Mouse (Mus musculus): ENCODE measurements around the gene Cfl1. TPM values are rescaled to one million over a fixed set of nuclear protein-coding genes. Genes with fewer than 3 reads are reported as not detected.

Gene Cfl1
- polyA plus RNA-seq, 1 experiment from 2014 or later: 3,620 TPM

GRCm38 (mm10) chr19:5474281-5475068 is 15.8 kb upstream of the Cfl1 start:
- no peaks in the 10 kb centered on the region for H3K27me3 ChIP-seq (ENCODE audit: control insufficient read depth, insufficient read depth, low read length)

DNA sequence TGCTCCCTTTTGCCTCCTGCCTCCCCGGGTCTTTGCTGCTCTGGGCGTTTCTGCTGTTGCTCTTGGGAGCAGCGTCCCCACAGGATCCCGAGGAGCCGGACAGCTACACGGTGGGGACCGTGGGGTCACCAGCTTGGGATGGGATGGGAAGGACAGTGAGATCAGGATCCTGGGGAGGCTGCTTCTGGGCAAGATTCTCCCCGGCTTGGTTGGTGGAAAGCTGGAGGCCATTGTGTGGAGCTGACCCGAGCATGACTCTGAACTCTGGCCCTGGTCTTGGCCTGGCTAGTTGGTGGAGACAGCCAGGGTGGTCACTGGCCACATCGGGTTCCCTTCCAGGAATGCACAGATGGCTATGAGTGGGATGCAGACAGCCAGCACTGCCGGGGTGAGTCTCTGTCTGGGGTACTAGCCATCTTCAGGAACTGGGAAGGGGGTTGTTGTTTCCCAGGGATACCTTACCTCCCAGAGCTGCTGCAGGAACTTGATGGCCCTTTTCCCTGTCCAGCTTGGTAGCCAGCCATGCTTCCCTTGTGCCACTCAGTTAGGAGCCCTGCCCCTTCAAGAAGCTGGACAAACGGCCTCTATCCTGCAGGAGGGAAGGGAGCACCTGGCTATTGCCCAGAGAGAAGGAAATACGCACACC is 15.1 kb upstream of the Cfl1 start:
- peaks cover 18% of the 10 kb centered on the region; the same call in 1 of the 2 replicates for H3K36me3 ChIP-seq (replicated peaks; ENCODE audit: control insufficient read depth, insufficient read depth)
- no peak for ATAC-seq (ENCODE audit: low FRiP score)
- no peaks in the 10 kb centered on the region for H3K9me3 ChIP-seq (ENCODE audit: control insufficient read depth, low read length)
- H3K27me3 ChIP-seq (ENCODE audit: control insufficient read depth, insufficient read depth, low read length): no peaks in the 10 kb centered on the region
- H3K4me3 ChIP-seq (replicated peaks; ENCODE audit: low read length): peak overlapping the region; percentile 57
- H3K27ac ChIP-seq: peak overlapping the region; percentile 34
- H3K9ac ChIP-seq: peak overlapping the region; percentile 69
- 21% methylated on average over 13 of the region's 13 CpGs for WGBS
- H3K4me1 ChIP-seq (replicated peaks; ENCODE audit: control insufficient read depth, insufficient read depth, low read length): peaks cover 24% of the 10 kb centered on the region
- no peak for DNase-seq (ENCODE audit: low spot score)
- H3K4me2 ChIP-seq (replicated peaks): peak overlapping the region; percentile 99

More at GRCm38 (mm10) chr19:5474281-5475068, 15.8 kb upstream of the Cfl1 start:
- Histone ChIP-seq H3K27ac (peak overlapping the region; percentile 34), H3K9ac (peak overlapping the region; percentile 69), H3K4me1 (replicated peaks; ENCODE audit: control insufficient read depth, insufficient read depth, low read length) (peaks cover 24% of the 10 kb centered on the region), H3K9me3 (ENCODE audit: control insufficient read depth, low read length) (no peaks in the 10 kb centered on the region), H3K4me2 (replicated peaks) (peak overlapping the region; percentile 99), H3K36me3 (replicated peaks; ENCODE audit: control insufficient read depth, insufficient read depth) (0 out of 2 replicates have a peak, but pooled peaks cover 16% of the 10 kb centered on the region), H3K4me3 (replicated peaks; ENCODE audit: low read length) (peak overlapping the region; percentile 57)
- ATAC-seq (ENCODE audit: low FRiP score) (peak; percentile 66), DNase-seq (ENCODE audit: low spot score) (peak; percentile 40)
- under 1% methylated on average over 61 of the region's 68 CpGs for WGBS

DNA sequence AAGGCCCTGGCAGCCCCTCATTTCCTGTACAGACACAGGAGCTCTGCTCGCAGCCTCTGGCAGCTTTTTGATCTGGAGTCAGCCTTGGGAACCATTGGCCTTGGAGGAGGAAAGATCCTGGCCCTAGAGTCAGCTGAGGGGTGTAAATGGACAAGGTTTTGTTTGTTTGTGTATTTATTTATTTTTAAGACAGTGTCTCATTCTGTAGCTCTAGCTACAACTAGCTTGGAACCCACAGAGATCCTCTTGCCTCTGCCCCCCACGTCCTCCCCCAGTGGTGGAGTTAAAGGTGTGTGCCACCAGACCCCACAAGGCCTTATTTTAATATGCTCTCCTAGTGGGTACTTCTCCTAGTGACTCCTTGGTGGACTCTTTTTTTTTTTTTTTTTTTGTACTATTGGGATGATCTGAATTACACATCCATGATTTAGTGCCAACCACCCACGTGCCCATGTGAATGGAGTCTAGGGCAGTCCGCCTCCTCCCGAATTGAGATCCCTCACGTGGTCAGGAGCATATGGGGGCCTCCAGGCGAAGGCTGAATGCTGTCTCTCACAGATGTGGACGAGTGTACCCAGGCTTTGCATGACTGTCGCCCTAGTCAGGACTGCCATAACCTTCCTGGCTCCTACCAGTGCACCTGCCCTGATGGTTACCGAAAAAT is 13.1 kb upstream of the Cfl1 start:
- ATAC-seq (ENCODE audit: low FRiP score): no peak
- no peak overlapping the region for H3K4me2 ChIP-seq (replicated peaks)
- DNase-seq (ENCODE audit: low spot score): no peak
- H3K9ac ChIP-seq: no peak overlapping the region
- WGBS: 88% methylated on average over 10 of the region's 10 CpGs
- H3K4me1 ChIP-seq (replicated peaks; ENCODE audit: control insufficient read depth, insufficient read depth, low read length): peaks cover 24% of the 10 kb centered on the region
- no peaks in the 10 kb centered on the region for H3K27me3 ChIP-seq (ENCODE audit: control insufficient read depth, insufficient read depth, low read length)
- peaks cover 37% of the 10 kb centered on the region for H3K36me3 ChIP-seq (replicated peaks; ENCODE audit: control insufficient read depth, insufficient read depth)
- H3K4me3 ChIP-seq (replicated peaks; ENCODE audit: low read length): no peak overlapping the region
- H3K9me3 ChIP-seq (ENCODE audit: control insufficient read depth, low read length): no peaks in the 10 kb centered on the region
- no peak overlapping the region for H3K27ac ChIP-seq

- no peaks in the 10 kb centered on the region for H3K9me3 ChIP-seq (ENCODE audit: control insufficient read depth, low read length)
Observed at GRCm38 (mm10) chr19:5477668-5478300, 12.5 kb upstream of the Cfl1 start.

GRCm38 (mm10) chr19:5480016-5480415 is 10.2 kb upstream of the Cfl1 start:
- Histone ChIP-seq H3K9ac (no peak overlapping the region), H3K27me3 (ENCODE audit: control insufficient read depth, insufficient read depth, low read length) (no peaks in the 10 kb centered on the region), H3K9me3 (ENCODE audit: control insufficient read depth, low read length) (no peaks in the 10 kb centered on the region), H3K4me3 (replicated peaks; ENCODE audit: low read length) (no peak overlapping the region), H3K4me1 (replicated peaks; ENCODE audit: control insufficient read depth, insufficient read depth, low read length) (peaks cover 13% of the 10 kb centered on the region; the same call in 1 of the 2 replicates), H3K27ac (no peak overlapping the region), H3K36me3 (replicated peaks; ENCODE audit: control insufficient read depth, insufficient read depth) (peaks cover 66% of the 10 kb centered on the region), H3K4me2 (replicated peaks) (no peak overlapping the region)
- no peak for DNase-seq (ENCODE audit: low spot score)
- no peak for ATAC-seq (ENCODE audit: low FRiP score)
- WGBS: 95% methylated on average over 10 of the region's 10 CpGs

More at GRCm38 (mm10) chr19:5477668-5478300, 12.5 kb upstream of the Cfl1 start:
- Histone ChIP-seq H3K4me2 (replicated peaks) (no peak overlapping the region), H3K27ac (no peak overlapping the region), H3K36me3 (replicated peaks; ENCODE audit: control insufficient read depth, insufficient read depth) (peaks cover 44% of the 10 kb centered on the region), H3K4me1 (replicated peaks; ENCODE audit: control insufficient read depth, insufficient read depth, low read length) (peaks cover 24% of the 10 kb centered on the region), H3K27me3 (ENCODE audit: control insufficient read depth, insufficient read depth, low read length) (no peaks in the 10 kb centered on the region), H3K9ac (no peak overlapping the region), H3K4me3 (replicated peaks; ENCODE audit: low read length) (no peak overlapping the region)
- 91% methylated on average over 18 of the region's 18 CpGs for WGBS
- no peak for DNase-seq (ENCODE audit: low spot score)
- ATAC-seq (ENCODE audit: low FRiP score): no peak

DNA sequence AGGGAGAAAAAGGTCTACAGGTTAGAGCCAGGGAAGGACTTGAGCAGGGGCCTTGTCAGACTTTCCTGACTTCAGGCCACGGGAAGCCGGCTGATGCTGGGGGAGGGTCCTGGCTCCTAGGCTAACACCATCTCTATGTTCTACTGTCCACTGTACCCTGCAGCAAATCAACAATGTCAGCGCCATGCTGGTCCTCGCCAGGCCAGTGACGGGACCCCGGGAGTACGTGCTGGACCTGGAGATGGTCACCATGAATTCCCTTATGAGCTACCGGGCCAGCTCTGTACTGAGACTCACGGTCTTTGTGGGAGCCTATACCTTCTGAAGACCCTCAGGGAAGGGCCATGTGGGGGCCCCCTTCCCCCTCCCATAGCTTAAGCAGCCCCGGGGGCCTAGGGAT is 8.9 kb upstream of the Cfl1 start:
- H3K4me2 ChIP-seq (replicated peaks): no peak overlapping the region
- WGBS: 92% methylated on average over 10 of the region's 10 CpGs
- H3K9me3 ChIP-seq (ENCODE audit: control insufficient read depth, low read length): no peaks in the 10 kb centered on the region
- H3K27ac ChIP-seq: no peak overlapping the region
- H3K9ac ChIP-seq: no peak overlapping the region
- 0 out of 2 replicates have a peak, but pooled peaks cover 4% of the 10 kb centered on the region for H3K4me1 ChIP-seq (replicated peaks; ENCODE audit: control insufficient read depth, insufficient read depth, low read length)
- ATAC-seq (ENCODE audit: low FRiP score) (no peak), DNase-seq (ENCODE audit: low spot score) (no peak)
- H3K4me3 ChIP-seq (replicated peaks; ENCODE audit: low read length): no peak overlapping the region
- H3K27me3 ChIP-seq (ENCODE audit: control insufficient read depth, insufficient read depth, low read length): no peaks in the 10 kb centered on the region
- H3K36me3 ChIP-seq (replicated peaks; ENCODE audit: control insufficient read depth, insufficient read depth): peaks cover 75% of the 10 kb centered on the region

DNA sequence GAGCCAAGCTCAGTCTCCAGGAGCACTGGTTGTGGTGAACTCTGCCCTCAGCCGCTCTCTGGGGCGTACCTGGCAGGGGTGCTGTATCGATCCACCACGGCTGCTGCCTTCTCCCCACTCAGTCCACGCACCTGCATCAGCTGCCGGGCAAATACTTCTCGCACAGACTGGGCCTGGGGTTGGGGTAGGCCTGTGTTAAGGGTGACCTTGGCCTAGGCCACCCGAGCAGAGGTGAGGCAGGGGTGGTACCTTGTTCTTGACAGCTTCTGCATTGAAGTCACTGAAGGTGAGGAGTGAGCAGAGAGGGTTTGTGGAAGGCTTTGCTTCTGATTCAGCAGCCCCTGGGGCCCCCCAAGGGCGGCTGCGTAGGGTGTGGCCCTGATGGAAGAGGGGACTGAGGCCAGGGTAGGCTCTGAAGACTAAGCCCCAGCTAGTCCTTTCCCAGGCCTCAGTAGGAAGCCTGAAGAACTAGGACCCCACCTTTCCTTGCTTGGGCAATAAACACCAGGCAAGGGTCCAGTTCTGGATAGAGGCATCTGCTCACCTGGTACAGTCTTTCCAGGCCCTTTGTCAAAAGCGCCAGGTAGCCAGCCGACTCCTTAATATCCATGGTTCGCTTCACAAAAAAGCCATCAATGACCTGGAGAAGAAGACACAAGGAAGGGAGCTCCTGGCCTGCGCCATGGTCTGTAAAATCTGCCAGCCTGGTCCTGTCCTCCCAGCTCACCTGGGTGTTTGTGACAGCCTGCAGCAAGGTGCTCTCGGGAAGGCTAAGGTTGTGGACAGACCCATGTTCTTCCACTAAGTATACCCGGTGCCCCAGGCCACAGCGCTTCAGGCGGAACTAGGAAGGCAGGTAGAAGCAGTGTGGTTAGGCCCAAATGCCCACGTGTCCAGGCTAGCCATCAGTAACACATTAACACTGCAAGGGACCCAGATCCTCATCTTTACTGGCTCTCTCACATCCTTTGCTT is 6.6 kb upstream of the Cfl1 start:
- Histone ChIP-seq H3K27me3 (ENCODE audit: control insufficient read depth, insufficient read depth, low read length) (no peaks in the 10 kb centered on the region), H3K27ac (no peak overlapping the region), H3K9me3 (ENCODE audit: control insufficient read depth, low read length) (no peaks in the 10 kb centered on the region), H3K36me3 (replicated peaks; ENCODE audit: control insufficient read depth, insufficient read depth) (peaks cover 65% of the 10 kb centered on the region), H3K4me2 (replicated peaks) (no peak overlapping the region), H3K4me1 (replicated peaks; ENCODE audit: control insufficient read depth, insufficient read depth, low read length) (0 out of 2 replicates have a peak, but pooled peaks cover 9% of the 10 kb centered on the region), H3K9ac (no peak overlapping the region), H3K4me3 (replicated peaks; ENCODE audit: low read length) (no peak overlapping the region)
- no peak for DNase-seq (ENCODE audit: low spot score)
- 94% methylated on average over 19 of the region's 19 CpGs for WGBS
- ATAC-seq (ENCODE audit: low FRiP score): no peak

GRCm38 (mm10) chr19:5484496-5484895 is 5.8 kb upstream of the Cfl1 start:
- Histone ChIP-seq H3K9ac (no peak overlapping the region), H3K4me1 (replicated peaks; ENCODE audit: control insufficient read depth, insufficient read depth, low read length) (peaks cover 13% of the 10 kb centered on the region; the same call in 1 of the 2 replicates), H3K4me2 (replicated peaks) (no peak overlapping the region), H3K27me3 (ENCODE audit: control insufficient read depth, insufficient read depth, low read length) (no peaks in the 10 kb centered on the region), H3K4me3 (replicated peaks; ENCODE audit: low read length) (no peak overlapping the region), H3K27ac (no peak overlapping the region), H3K9me3 (ENCODE audit: control insufficient read depth, low read length) (no peaks in the 10 kb centered on the region), H3K36me3 (replicated peaks; ENCODE audit: control insufficient read depth, insufficient read depth) (peaks cover 59% of the 10 kb centered on the region)
- no peak for DNase-seq (ENCODE audit: low spot score)
- 91% methylated on average over 5 of the region's 5 CpGs for WGBS
- ATAC-seq (ENCODE audit: low FRiP score): no peak

Measured in hindbrain, embryonic 14.5 days (tissue).